Mouse (Mus musculus) brain, embryonic 14.5 days (tissue): Measurements from ENCODE around the gene Gabrg2. TPM values are rescaled to one million over a fixed set of nuclear protein-coding genes. Genes with fewer than 3 reads are reported as not detected.

Experiments used
- DNase-seq: peaks from one replicate; pipeline ENCODE4 v3.0.0-alpha.2; 2011; ENCODE audit warnings: low read depth
- CTCF ChIP-seq: fragments of 200-500 bp; IDR thresholded peaks from 2 replicates; pipeline ENCODE4 v1.5.1; 2012; ENCODE audit warnings: inconsistent platforms, mild to moderate bottlenecking, moderate library complexity, borderline replicate concordance; ENCODE audit not compliant: insufficient read depth, insufficient read length; ENCODE audit errors: extremely low read depth
- POLR2A ChIP-seq: fragments of 200-500 bp; IDR thresholded peaks from 2 replicates; pipeline ENCODE4 v1.6.1; 2012; ENCODE audit warnings: mild to moderate bottlenecking, inconsistent platforms, borderline replicate concordance; ENCODE audit not compliant: poor library complexity, insufficient read depth, insufficient read length, severe bottlenecking; ENCODE audit errors: extremely low read depth
- polyA plus RNA-seq: library from polyadenylated mRNA; depleted of rRNA; stranded (reverse); fragments of >200 nt; gene quantifications from 2 replicates; pipeline ENCODE4 v1.2.3, GENCODE M21; 2012; rRNA removed

The Gabrg2 gene
- polyA plus RNA-seq: 52.2 and 68.5 TPM in 2 replicates

GRCm38 (mm10) chr11:42000190-42001098 is at the start of gene Gabrg2:
Gene Gabrg2, minus strand, starts transcription at chr11:42000857.
- DNase-seq: peak; percentile 92
- TF ChIP-seq POLR2A: peak; percentile 9; the same call in 1 of the 2 replicates
- no peak for TF ChIP-seq CTCF

GRCm38 (mm10) chr11:42048201-42048600 is 47.5 kb upstream of the Gabrg2 start:
- TF ChIP-seq CTCF (no peak), POLR2A (no peak)
- no peak for DNase-seq

- peak; percentile 87 for DNase-seq
- no peak for TF ChIP-seq CTCF
- TF ChIP-seq POLR2A: no peak
Observed at GRCm38 (mm10) chr11:41999468-41999881, 1.2 kb downstream of the Gabrg2 start.

GRCm38 (mm10) chr11:41980152-41980551 is 20.5 kb downstream of the Gabrg2 start:
- no peak for TF ChIP-seq POLR2A
- TF ChIP-seq CTCF: no peak
- DNase-seq: peak; percentile 52

GRCm38 (mm10) chr11:41968595-41968994 is 32.1 kb downstream of the Gabrg2 start:
- peak; percentile 48 for DNase-seq

GRCm38 (mm10) chr11:41962706-41963105 is 38.0 kb downstream of the Gabrg2 start:
- no peak for DNase-seq
- TF ChIP-seq POLR2A (no peak), CTCF (no peak)

More at GRCm38 (mm10) chr11:41968595-41968994, 32.1 kb downstream of the Gabrg2 start:
- TF ChIP-seq CTCF (peak; percentile 10; the same call in 1 of the 2 replicates), POLR2A (no peak)

- no peak for TF ChIP-seq CTCF
- no peak for TF ChIP-seq POLR2A
- peak; percentile 3 for DNase-seq
Observed at GRCm38 (mm10) chr11:41953550-41953949, 47.1 kb downstream of the Gabrg2 start.

- DNase-seq: peak; percentile 2
- TF ChIP-seq POLR2A: no peak
- TF ChIP-seq CTCF: no peak
Observed at GRCm38 (mm10) chr11:41951898-41952297, 48.8 kb downstream of the Gabrg2 start.

- DNase-seq: no peak
- no peak for TF ChIP-seq CTCF
Observed at GRCm38 (mm10) chr11:41945471-41945870, 55.2 kb downstream of the Gabrg2 start.

GRCm38 (mm10) chr11:41937979-41938378 is 62.7 kb downstream of the Gabrg2 start:
- peak; percentile 14 for DNase-seq
- no peak for TF ChIP-seq CTCF
- TF ChIP-seq POLR2A: no peak

- no peak for DNase-seq
- TF ChIP-seq POLR2A (no peak), CTCF (no peak)
Observed at GRCm38 (mm10) chr11:41918864-41919263, 81.8 kb downstream of the Gabrg2 start.

- no peak for TF ChIP-seq POLR2A
- no peak for TF ChIP-seq CTCF
- no peak for DNase-seq
Observed at GRCm38 (mm10) chr11:41914066-41914465, 86.6 kb downstream of the Gabrg2 start.

- TF ChIP-seq CTCF (no peak), POLR2A (no peak)
- no peak for DNase-seq
Observed at GRCm38 (mm10) chr11:41903661-41904060, 97.0 kb downstream of the Gabrg2 start.

Other genes starting within 250 kb of the Gabrg2 start
- 9.5 and 12.7 TPM in 2 replicates for gene Gabra1, start 182.1 kb upstream of the Gabrg2 start, polyA plus RNA-seq